Mouse (Mus musculus): Measurements from ENCODE around the gene Ppp1r36.
"Not testable (repeated sequence)": the region's sequence is repeated elsewhere in the genome, so short reads cannot be mapped to it uniquely, and the experiment has no call there.

Ppp1r36 gene

GRCm38 (mm10) chr12:76444862-76445261, 27.5 kb downstream of the Ppp1r36 start:
- intact Hi-C loops (cut with DNase I) = no loop called here

GRCm38 (mm10) chr12:76446201-76446600, 28.9 kb downstream of the Ppp1r36 start:
- intact Hi-C loops (cut with DNase I) = no loop called here

GRCm38 (mm10) chr12:76448127-76448526, 30.8 kb downstream of the Ppp1r36 start:
- intact Hi-C loops (cut with DNase I) = no loop called here

GRCm38 (mm10) chr12:76452203-76452602, 34.9 kb downstream of the Ppp1r36 start:
- intact Hi-C loops (cut with DNase I) = loop anchor here (1.0 kb wide), 1 partner anchor 28 kb away; no protein-coding TSS in a partner anchor

- intact Hi-C loops (cut with DNase I) = not testable (repeated sequence)
Measured at GRCm38 (mm10) chr12:76458445-76458844, 41.1 kb downstream of the Ppp1r36 start.

GRCm38 (mm10) chr12:76459032-76459431, 41.7 kb downstream of the Ppp1r36 start:
- intact Hi-C loops (cut with DNase I) = no loop called here

- intact Hi-C loops (cut with DNase I) = no loop called here
Measured at GRCm38 (mm10) chr12:76463391-76463790, 46.1 kb downstream of the Ppp1r36 start.

- intact Hi-C loops (cut with DNase I) = loop anchor here (5.0 kb wide), 1 partner anchor 182 kb away; no protein-coding TSS in a partner anchor
Measured at GRCm38 (mm10) chr12:76464651-76465252, 47.4 kb downstream of the Ppp1r36 start.

GRCm38 (mm10) chr12:76466651-76467050, 49.3 kb downstream of the Ppp1r36 start:
- intact Hi-C loops (cut with DNase I) = loop anchor here (5.0 kb wide), 1 partner anchor 184 kb away; no protein-coding TSS in a partner anchor

- intact Hi-C loops (cut with DNase I) = loop anchor here (5.0 kb wide), 1 partner anchor 185 kb away; no protein-coding TSS in a partner anchor
Measured at GRCm38 (mm10) chr12:76467256-76467655, 49.9 kb downstream of the Ppp1r36 start.

GRCm38 (mm10) chr12:76472046-76472445, 54.7 kb downstream of the Ppp1r36 start:
- intact Hi-C loops (cut with DNase I) = loop anchor here (2.0 to 10.0 kb wide), 4 partner anchors 70 to 207 kb away; partner anchors contain the start of gene Hspa2

GRCm38 (mm10) chr12:76473562-76474245, 56.4 kb downstream of the Ppp1r36 start:
- intact Hi-C loops (cut with DNase I) = loop anchor here (2.0 to 10.0 kb wide), 4 partner anchors 71 to 209 kb away; partner anchors contain the start of gene Hspa2

GRCm38 (mm10) chr12:76474246-76474583, 56.9 kb downstream of the Ppp1r36 start:
- intact Hi-C loops (cut with DNase I) = loop anchor here (5.0 to 10.0 kb wide), 3 partner anchors 72 to 209 kb away; partner anchors contain the start of gene Hspa2

GRCm38 (mm10) chr12:76474802-76475201, 57.5 kb downstream of the Ppp1r36 start:
- intact Hi-C loops (cut with DNase I) = loop anchor here (5.0 to 10.0 kb wide), 3 partner anchors 73 to 210 kb away; partner anchors contain the start of gene Hspa2

- intact Hi-C loops (cut with DNase I) = loop anchor here (10.0 kb wide), 1 partner anchor 211 kb away; no protein-coding TSS in a partner anchor
Measured at GRCm38 (mm10) chr12:76476146-76476545, 58.8 kb downstream of the Ppp1r36 start.

GRCm38 (mm10) chr12:76478309-76479023, 61.1 kb downstream of the Ppp1r36 start:
- intact Hi-C loops (cut with DNase I) = loop anchor here (10.0 kb wide), 1 partner anchor 214 kb away; no protein-coding TSS in a partner anchor

GRCm38 (mm10) chr12:76479174-76479573, 61.8 kb downstream of the Ppp1r36 start:
- intact Hi-C loops (cut with DNase I) = loop anchor here (10.0 kb wide), 1 partner anchor 214 kb away; no protein-coding TSS in a partner anchor

GRCm38 (mm10) chr12:76479836-76480495, 62.6 kb downstream of the Ppp1r36 start:
- intact Hi-C loops (cut with DNase I) = loop anchor here (10.0 kb wide), 1 partner anchor 215 kb away; no protein-coding TSS in a partner anchor

GRCm38 (mm10) chr12:76482446-76482845, 65.1 kb downstream of the Ppp1r36 start:
- intact Hi-C loops (cut with DNase I) = no loop called here

GRCm38 (mm10) chr12:76482948-76483347, 65.6 kb downstream of the Ppp1r36 start:
- intact Hi-C loops (cut with DNase I) = no loop called here

- intact Hi-C loops (cut with DNase I) = no loop called here
Measured at GRCm38 (mm10) chr12:76484881-76485280, 67.5 kb downstream of the Ppp1r36 start.

Data from adrenal gland (tissue).